Mouse (Mus musculus): ENCODE results near the gene Ttc9c.

Gene Ttc9c

GRCm38 (mm10) chr19:8773409-8773808, 45.7 kb downstream of the Ttc9c start:
- DNase-seq: no peak

GRCm38 (mm10) chr19:8772996-8773395, 46.1 kb downstream of the Ttc9c start:
- DNase-seq: no peak

- peak; percentile 83 for DNase-seq
Measured at GRCm38 (mm10) chr19:8770567-8771270, 48.4 kb downstream of the Ttc9c start, which contains the start of gene Tmem223. Gene Tmem223 (plus strand): TSS chr19:8770996.

- no peak for DNase-seq
Measured at GRCm38 (mm10) chr19:8765562-8765961, 53.6 kb downstream of the Ttc9c start.

- DNase-seq: no peak
Measured at GRCm38 (mm10) chr19:8763276-8763675, 55.9 kb downstream of the Ttc9c start.

- DNase-seq: no peak
Measured at GRCm38 (mm10) chr19:8760757-8761156, 58.4 kb downstream of the Ttc9c start.

Data from kidney, adult 18-20 months (tissue).